Mouse (Mus musculus): ENCODE data around the gene Cd81.

Gene Cd81

DNA sequence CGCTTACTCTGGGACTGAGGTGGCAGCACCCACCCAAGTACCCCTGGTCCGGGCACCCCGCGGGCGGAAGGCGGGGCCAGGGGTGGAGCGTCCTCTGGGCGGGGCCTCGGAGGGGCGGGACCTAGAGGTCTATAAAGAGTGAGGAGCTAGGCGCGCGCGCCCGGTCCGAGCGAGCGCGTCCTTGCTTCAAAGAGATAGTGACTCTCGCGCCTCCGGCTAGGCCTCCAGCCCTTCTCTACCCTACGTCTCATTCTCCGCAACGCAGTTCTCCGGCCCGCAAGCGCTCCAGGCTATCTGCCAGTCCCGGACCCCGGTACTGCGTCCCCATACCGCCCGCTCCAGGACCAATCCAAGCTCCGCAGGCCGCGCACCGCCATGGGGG is at the start of gene Cd81:
TSS of gene Cd81 (plus strand) at position 114 of the 382 bp plus-strand sequence.
- DNase-seq (ENCODE audit: low read depth, low spot score): peak; percentile 83

GRCm38 (mm10) chr7:143004727-143005343 is 47.7 kb upstream of the Cd81 start, which contains the start of gene Tspan32:
Gene Tspan32, plus strand, starts transcription at chr7:143005046.
- no peak for DNase-seq (ENCODE audit: low read depth, low spot score)

DNA sequence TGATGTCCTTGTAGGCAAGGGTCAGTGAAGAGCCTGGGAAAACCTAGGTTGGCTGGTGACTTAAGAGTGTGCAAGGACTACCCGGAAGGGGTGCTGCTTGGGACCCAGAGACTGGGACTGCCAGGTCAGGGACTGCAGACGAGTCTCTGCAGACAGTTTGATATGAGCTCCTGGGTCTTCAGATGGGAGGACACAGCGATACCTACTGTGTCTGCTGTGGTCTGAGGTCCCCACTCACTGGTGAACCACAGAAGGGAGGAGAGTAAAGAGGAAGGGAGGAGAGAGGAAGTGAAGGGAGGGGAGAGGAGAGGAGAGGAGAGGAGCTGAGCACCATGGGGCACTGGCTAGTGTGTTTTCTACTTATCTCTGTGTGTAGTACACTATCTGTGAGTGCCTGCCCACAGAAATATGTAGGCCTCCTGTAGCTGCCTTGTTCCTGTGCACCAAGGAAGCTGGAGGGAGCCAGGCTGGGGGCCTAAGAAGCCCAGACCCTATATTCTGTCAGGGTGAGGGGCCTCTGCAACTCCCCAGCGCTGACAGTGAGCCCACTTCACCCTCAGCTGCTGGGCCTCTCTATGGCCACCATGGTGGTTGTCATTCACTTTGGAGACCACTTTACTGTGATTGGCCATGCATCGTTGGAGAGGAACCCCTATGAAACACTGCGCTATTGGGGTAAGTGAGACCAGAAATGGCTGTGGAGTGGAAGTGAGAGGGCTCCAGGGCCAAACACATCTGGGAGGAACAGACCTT is 47.0 kb upstream of the Cd81 start:
- no peak for DNase-seq (ENCODE audit: low read depth, low spot score)

GRCm38 (mm10) chr7:143006097-143006755 is 46.3 kb upstream of the Cd81 start:
- peak; percentile 87 for DNase-seq (ENCODE audit: low read depth, low spot score)

- no peak for DNase-seq (ENCODE audit: low read depth, low spot score)
These were observed 45.6 kb upstream of the Cd81 start for GRCm38 (mm10) chr7:143006756-143007598.

GRCm38 (mm10) chr7:143007599-143008369 is 44.8 kb upstream of the Cd81 start:
- DNase-seq (ENCODE audit: low read depth, low spot score): peak; percentile 96

GRCm38 (mm10) chr7:143008370-143008926 is 44.1 kb upstream of the Cd81 start:
- DNase-seq (ENCODE audit: low read depth, low spot score): peak; percentile 90

GRCm38 (mm10) chr7:143008996-143009665 is 43.4 kb upstream of the Cd81 start:
- DNase-seq (ENCODE audit: low read depth, low spot score): peak; percentile 34

GRCm38 (mm10) chr7:143009996-143010395 is 42.5 kb upstream of the Cd81 start:
- no peak for DNase-seq (ENCODE audit: low read depth, low spot score)

GRCm38 (mm10) chr7:143011226-143011625 is 41.3 kb upstream of the Cd81 start:
- DNase-seq (ENCODE audit: low read depth, low spot score): no peak

DNA sequence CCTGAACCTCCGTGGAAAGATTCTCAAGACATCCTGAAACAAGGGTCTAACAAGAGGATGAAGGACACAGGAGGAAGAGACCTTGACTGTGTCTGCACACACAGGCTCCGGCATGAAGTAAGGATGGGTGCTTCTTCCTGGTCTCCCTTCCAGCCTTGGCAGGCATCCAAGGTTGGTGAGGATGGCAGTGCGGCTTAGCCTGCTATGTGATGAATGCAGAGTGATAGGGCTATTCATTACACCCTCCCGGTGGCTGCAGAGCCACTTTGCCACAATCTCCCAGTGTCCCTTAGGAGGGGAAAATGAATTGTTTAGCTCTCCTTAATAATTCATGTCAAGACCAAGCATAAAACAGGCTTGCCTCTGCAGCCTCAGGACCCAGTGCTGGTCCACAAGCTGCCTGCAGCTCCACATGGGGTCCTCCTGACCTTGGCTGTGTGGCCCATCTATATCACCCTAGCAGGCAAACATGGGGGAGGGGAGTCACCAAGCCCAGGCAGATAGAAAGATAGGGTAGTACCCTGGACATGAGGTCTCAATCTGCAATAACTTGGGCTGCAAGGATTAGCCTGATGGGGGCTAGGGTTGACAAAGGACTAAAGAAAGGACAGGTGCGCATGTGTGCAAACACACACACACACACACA is 40.2 kb upstream of the Cd81 start:
- no peak for DNase-seq (ENCODE audit: low read depth, low spot score)

- DNase-seq (ENCODE audit: low read depth, low spot score): peak; percentile 66
These were observed 38.9 kb upstream of the Cd81 start for GRCm38 (mm10) chr7:143013420-143014178.

GRCm38 (mm10) chr7:143014862-143015659 is 37.5 kb upstream of the Cd81 start:
- no peak for DNase-seq (ENCODE audit: low read depth, low spot score)

- DNase-seq (ENCODE audit: low read depth, low spot score): peak; percentile 87
These were observed 36.6 kb upstream of the Cd81 start for GRCm38 (mm10) chr7:143015755-143016423.

DNA sequence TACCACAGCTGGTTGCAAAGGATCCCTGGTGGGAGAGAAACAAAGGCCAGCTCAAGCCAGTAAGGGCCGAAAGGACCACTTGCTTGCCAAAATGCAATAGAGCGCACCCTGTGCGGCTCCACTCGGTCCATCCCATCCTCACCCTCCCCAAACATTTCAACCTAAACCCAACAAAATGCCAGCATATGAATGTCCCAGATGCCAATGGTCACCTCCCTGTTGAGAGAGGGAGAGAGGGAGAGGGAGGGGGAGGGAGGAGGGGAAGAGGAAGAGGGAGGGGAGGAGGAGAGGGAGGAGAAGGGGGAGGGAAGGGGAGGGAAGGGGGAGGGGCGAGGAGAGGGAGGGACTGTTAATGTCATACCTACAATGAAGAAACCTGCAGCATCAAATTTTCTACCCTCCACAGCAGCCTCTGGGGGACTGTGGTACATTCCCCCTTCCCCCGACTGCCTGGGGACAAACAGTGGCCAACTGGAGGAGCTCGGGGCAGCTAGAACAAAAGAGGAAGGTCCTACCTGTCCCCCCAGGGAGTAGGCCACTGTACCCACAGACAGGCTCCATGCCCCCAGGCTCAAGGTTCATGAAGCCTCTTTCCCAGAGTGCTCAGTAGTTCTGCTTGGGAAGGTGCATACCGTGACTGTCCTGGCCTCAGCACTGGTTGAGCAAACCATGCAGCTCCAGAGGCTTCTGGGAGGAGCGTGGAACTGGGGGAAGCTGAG is 36.0 kb upstream of the Cd81 start:
- DNase-seq (ENCODE audit: low read depth, low spot score): peak; percentile 78

- DNase-seq (ENCODE audit: low read depth, low spot score): no peak
These were observed 35.4 kb upstream of the Cd81 start for GRCm38 (mm10) chr7:143017181-143017580.

DNA sequence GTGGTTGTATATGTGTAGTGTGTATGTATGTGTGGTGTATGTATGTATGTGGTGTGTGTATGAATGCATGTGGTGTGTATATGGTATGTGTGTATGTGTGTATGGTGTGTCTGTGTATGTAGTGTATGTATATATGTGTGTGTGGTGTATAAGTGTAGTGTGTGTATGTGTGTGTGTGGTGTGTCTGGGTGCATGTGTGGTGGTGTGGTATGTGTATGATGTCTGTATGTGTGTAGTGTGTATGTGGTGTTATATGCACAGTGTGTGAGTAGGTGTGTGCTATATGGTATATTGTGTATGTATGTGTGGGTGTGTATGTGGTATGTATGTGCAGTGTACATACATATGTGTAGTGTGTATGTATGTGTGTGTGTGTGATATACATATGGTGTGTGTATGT is 32.5 kb upstream of the Cd81 start:
- DNase-seq (ENCODE audit: low read depth, low spot score): no peak
